Mouse (Mus musculus): ENCODE results near the gene Fam240a. TPM values are rescaled to one million over a fixed set of nuclear protein-coding genes. Genes with fewer than 3 reads are reported as not detected.

The Fam240a gene
- polyA plus RNA-seq, 1 experiment: not detected

DNA sequence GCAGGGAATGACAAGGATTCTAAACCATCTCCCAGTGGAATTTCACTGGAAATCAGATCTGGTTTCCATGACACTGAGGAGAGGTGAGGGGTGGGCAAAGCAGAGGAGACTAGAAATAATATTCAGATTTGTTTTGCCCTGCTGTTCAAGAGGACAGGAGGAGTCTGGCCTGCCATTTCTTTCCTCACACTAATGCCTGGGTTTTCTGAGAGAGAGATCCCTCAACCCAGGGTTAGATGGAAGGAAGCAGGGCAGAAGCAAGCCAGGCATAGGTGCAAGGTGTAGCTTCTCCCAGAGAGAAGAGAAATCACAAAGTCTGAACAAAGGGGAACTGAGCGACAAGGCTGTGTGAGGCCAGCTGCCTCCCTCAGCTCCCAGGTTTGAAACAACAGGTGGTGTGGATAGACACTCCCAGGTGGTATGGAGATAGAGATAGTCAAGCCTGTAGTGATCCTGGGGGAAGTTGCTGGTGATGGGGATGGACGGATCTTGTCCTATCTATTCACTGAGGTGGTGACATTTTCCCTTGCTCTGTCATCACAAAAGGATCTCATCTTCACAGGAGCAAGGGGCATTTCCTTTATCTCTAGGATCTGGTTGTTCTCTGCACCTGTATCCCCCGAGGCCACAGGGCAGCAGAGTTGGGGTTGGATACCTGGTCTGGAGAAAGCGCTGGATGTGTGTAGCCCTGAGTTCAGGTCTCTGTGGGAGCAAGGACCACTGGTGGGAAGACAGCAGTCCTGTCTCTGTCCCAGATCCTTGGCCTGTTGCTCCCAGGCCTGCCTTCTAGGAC lies 8.6 kb downstream of the Fam240a start:
- H3K4me1 ChIP-seq (ENCODE audit: control insufficient read depth, insufficient read depth, low read length): no peaks in the 10 kb centered on the region
- no peak overlapping the region for H3K9ac ChIP-seq (ENCODE audit: low read depth, poor library complexity, severe bottlenecking)
- H3K36me3 ChIP-seq (ENCODE audit: control insufficient read depth, insufficient read depth, low read length, poor library complexity, severe bottlenecking): no peaks in the 10 kb centered on the region
- H3K27ac ChIP-seq (ENCODE audit: insufficient read depth, low read length): no peak overlapping the region
- H3K27me3 ChIP-seq (ENCODE audit: control insufficient read depth, insufficient read depth, low read length, poor library complexity, severe bottlenecking): no peaks in the 10 kb centered on the region
- H3K4me3 ChIP-seq (ENCODE audit: low read depth, low read length): no peak overlapping the region
- TF ChIP-seq CTCF (IDR thresholded peaks at IDR 0.05; ENCODE audit: low read depth, low read length) (no peak), POLR2A (IDR thresholded peaks at IDR 0.05; ENCODE audit: insufficient read depth, low read length) (no peak)
- H3K9me3 ChIP-seq (replicated peaks; ENCODE audit: control insufficient read depth, insufficient read depth, low read length, poor library complexity, severe bottlenecking): peaks cover 2% of the 10 kb centered on the region; the same call in 1 of the 2 replicates

DNA sequence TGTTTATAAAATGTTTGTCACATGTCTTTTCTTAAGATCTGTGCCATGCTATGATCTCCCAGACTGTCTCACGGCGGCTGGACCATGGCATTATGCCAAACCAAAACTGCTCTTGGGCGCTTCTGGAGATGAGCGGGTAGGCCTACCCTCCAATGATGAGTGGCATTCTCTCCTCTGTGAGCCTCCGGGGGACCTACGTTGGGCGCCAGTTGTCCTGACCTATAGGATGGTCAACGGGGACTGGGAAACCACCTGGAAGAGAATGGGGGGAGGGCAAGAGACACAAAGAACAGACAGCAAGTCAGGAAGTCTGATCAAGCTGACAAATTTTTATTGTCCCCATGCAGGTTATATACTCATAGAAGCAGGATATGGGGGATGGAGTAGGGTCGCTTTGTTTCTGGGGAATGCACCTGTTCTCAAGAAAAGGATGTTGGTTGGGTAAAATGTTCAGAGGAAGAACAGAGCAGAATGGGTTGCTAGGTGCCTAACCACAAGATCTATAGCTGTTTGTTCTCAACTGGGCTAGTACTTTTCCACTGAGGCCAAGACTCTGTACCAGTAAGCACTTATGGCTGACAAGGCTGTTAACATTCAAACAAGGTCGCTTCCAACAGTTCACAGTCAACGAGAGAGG lies 9.3 kb downstream of the Fam240a start:
- H3K27ac ChIP-seq (ENCODE audit: insufficient read depth, low read length): no peak overlapping the region
- TF ChIP-seq EP300 (IDR thresholded peaks at IDR 0.05; ENCODE audit: insufficient read depth, low read depth, low read length) (no peak), POLR2A (IDR thresholded peaks at IDR 0.05; ENCODE audit: insufficient read depth, low read length) (no peak), CTCF (IDR thresholded peaks at IDR 0.05; ENCODE audit: low read depth, low read length) (no peak)
- H3K9ac ChIP-seq (ENCODE audit: low read depth, poor library complexity, severe bottlenecking): no peak overlapping the region
- H3K4me3 ChIP-seq (ENCODE audit: low read depth, low read length): no peak overlapping the region
- no peaks in the 10 kb centered on the region for H3K36me3 ChIP-seq (ENCODE audit: control insufficient read depth, insufficient read depth, low read length, poor library complexity, severe bottlenecking)
- H3K9me3 ChIP-seq (replicated peaks; ENCODE audit: control insufficient read depth, insufficient read depth, low read length, poor library complexity, severe bottlenecking): peaks cover 2% of the 10 kb centered on the region; the same call in 1 of the 2 replicates
- no peaks in the 10 kb centered on the region for H3K27me3 ChIP-seq (ENCODE audit: control insufficient read depth, insufficient read depth, low read length, poor library complexity, severe bottlenecking)
- H3K4me1 ChIP-seq (ENCODE audit: control insufficient read depth, insufficient read depth, low read length): no peaks in the 10 kb centered on the region

DNA sequence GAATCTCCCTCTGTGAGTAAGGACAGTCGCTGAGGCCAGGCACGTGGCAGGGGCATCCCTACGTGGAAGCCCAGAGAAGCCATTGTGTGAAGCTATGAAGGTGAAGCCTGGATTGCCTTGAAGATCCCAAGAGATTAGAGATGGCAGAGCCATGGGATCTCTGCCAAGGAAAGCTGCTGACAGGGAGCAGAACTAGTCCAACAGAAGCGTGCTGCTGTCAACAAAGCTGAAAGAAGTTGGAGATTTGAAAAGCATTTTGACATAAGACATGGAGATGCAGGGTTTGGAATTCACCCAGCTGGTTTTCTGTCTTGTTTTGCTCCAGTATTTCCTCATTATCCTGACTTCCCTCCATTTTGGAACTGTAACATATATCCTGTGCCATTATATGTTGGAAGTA lies 14.4 kb downstream of the Fam240a start:
- Histone ChIP-seq H3K4me3 (ENCODE audit: low read depth, low read length) (no peak overlapping the region), H3K27ac (ENCODE audit: insufficient read depth, low read length) (no peak overlapping the region), H3K9ac (ENCODE audit: low read depth, poor library complexity, severe bottlenecking) (no peak overlapping the region), H3K27me3 (ENCODE audit: control insufficient read depth, insufficient read depth, low read length, poor library complexity, severe bottlenecking) (no peaks in the 10 kb centered on the region), H3K4me1 (ENCODE audit: control insufficient read depth, insufficient read depth, low read length) (no peaks in the 10 kb centered on the region), H3K36me3 (ENCODE audit: control insufficient read depth, insufficient read depth, low read length, poor library complexity, severe bottlenecking) (no peaks in the 10 kb centered on the region), H3K9me3 (replicated peaks; ENCODE audit: control insufficient read depth, insufficient read depth, low read length, poor library complexity, severe bottlenecking) (peaks cover 2% of the 10 kb centered on the region; the same call in 1 of the 2 replicates)
- TF ChIP-seq CTCF (IDR thresholded peaks at IDR 0.05; ENCODE audit: low read depth, low read length) (no peak), EP300 (IDR thresholded peaks at IDR 0.05; ENCODE audit: insufficient read depth, low read depth, low read length) (no peak), POLR2A (IDR thresholded peaks at IDR 0.05; ENCODE audit: insufficient read depth, low read length) (no peak)

DNA sequence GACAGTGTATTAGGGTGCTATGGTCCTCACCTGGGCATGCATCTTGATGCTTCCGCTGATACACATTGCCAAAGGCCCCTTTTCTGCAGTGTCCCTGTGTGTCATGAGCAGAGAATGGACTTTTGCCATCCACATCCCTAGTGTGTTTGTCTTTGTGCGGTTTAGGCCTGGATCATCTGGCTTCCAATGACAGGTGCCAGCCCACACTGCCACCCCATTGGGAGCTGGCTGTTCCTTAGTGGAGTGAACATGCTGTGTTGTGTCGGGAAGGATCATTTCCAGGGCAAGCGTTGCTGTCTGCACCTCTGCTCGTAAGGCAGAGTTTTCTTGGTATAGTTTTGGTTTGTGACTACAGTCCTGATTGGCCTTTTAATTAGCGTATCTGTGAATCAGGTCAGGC lies 15.5 kb downstream of the Fam240a start:
- H3K4me3 ChIP-seq (ENCODE audit: low read depth, low read length): no peak overlapping the region
- H3K36me3 ChIP-seq (ENCODE audit: control insufficient read depth, insufficient read depth, low read length, poor library complexity, severe bottlenecking): no peaks in the 10 kb centered on the region
- H3K27me3 ChIP-seq (ENCODE audit: control insufficient read depth, insufficient read depth, low read length, poor library complexity, severe bottlenecking): no peaks in the 10 kb centered on the region
- H3K9me3 ChIP-seq (replicated peaks; ENCODE audit: control insufficient read depth, insufficient read depth, low read length, poor library complexity, severe bottlenecking): no peaks in the 10 kb centered on the region
- TF ChIP-seq POLR2A (IDR thresholded peaks at IDR 0.05; ENCODE audit: insufficient read depth, low read length) (no peak), EP300 (IDR thresholded peaks at IDR 0.05; ENCODE audit: insufficient read depth, low read depth, low read length) (no peak), CTCF (IDR thresholded peaks at IDR 0.05; ENCODE audit: low read depth, low read length) (no peak)
- no peaks in the 10 kb centered on the region for H3K4me1 ChIP-seq (ENCODE audit: control insufficient read depth, insufficient read depth, low read length)
- no peak overlapping the region for H3K9ac ChIP-seq (ENCODE audit: low read depth, poor library complexity, severe bottlenecking)
- no peak overlapping the region for H3K27ac ChIP-seq (ENCODE audit: insufficient read depth, low read length)

DNA sequence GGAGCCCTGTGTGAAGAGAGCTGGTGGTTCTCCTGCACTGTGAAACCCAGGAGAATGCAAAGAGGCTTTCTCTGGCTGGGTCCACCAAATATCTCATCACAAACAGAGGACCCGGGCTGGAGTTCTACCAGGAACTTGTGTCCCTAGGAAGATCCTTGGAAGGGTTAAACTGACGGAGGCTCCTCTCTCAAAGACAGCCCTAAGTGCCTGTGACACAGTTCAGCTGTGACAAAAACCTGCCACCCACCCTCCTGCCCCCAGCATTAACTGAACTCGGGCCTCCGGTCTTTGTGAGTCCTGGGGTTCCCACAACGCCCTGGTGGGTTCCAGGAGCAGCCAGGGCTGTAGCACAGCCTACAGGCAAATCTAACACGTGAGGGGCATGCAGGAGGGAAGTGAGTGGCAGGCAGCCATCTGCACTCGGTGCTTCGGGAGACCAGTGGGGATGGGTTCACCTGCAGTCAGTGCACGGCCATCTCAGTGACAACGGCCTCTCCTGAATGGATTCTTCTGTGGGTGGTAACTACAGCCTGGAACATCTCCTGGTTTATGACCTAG lies 17.1 kb downstream of the Fam240a start:
- Histone ChIP-seq H3K4me3 (ENCODE audit: low read depth, low read length) (no peak overlapping the region), H3K9me3 (replicated peaks; ENCODE audit: control insufficient read depth, insufficient read depth, low read length, poor library complexity, severe bottlenecking) (no peaks in the 10 kb centered on the region), H3K9ac (ENCODE audit: low read depth, poor library complexity, severe bottlenecking) (no peak overlapping the region), H3K27ac (ENCODE audit: insufficient read depth, low read length) (no peak overlapping the region), H3K27me3 (ENCODE audit: control insufficient read depth, insufficient read depth, low read length, poor library complexity, severe bottlenecking) (no peaks in the 10 kb centered on the region), H3K4me1 (ENCODE audit: control insufficient read depth, insufficient read depth, low read length) (no peaks in the 10 kb centered on the region), H3K36me3 (ENCODE audit: control insufficient read depth, insufficient read depth, low read length, poor library complexity, severe bottlenecking) (no peaks in the 10 kb centered on the region)
- TF ChIP-seq POLR2A (IDR thresholded peaks at IDR 0.05; ENCODE audit: insufficient read depth, low read length): no peak
- TF ChIP-seq CTCF (IDR thresholded peaks at IDR 0.05; ENCODE audit: low read depth, low read length): no peak
- no peak for TF ChIP-seq EP300 (IDR thresholded peaks at IDR 0.05; ENCODE audit: insufficient read depth, low read depth, low read length)

DNA sequence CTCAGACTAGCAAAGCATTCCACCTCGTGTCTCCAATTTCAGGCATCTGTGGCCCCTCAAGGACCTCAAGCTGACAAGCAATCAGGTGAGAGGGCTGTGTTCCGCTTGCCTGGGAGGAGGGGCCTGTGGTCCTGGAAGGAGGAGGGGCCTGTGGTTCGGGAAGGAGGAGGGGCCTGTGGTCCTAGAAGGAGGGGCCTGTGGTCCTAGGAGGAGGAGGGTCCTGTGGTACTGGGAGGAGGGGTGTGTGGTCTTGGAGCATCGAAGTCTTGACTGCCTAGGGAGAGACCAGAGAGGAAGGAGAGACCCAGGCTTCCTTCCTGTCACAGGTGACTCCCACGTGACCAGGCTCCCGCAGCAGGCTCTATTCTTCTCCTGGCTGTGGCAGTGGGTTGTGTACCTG lies 20.1 kb downstream of the Fam240a start:
- no peaks in the 10 kb centered on the region for H3K9me3 ChIP-seq (replicated peaks; ENCODE audit: control insufficient read depth, insufficient read depth, low read length, poor library complexity, severe bottlenecking)
- H3K4me3 ChIP-seq (ENCODE audit: low read depth, low read length): peak overlapping the region; percentile 47
- H3K27ac ChIP-seq (ENCODE audit: insufficient read depth, low read length): peak overlapping the region; percentile 38; the same call in 1 of the 2 replicates

More for the DNA sequence above, 20.1 kb downstream of the Fam240a start:
- Histone ChIP-seq H3K27me3 (ENCODE audit: control insufficient read depth, insufficient read depth, low read length, poor library complexity, severe bottlenecking) (no peaks in the 10 kb centered on the region), H3K36me3 (ENCODE audit: control insufficient read depth, insufficient read depth, low read length, poor library complexity, severe bottlenecking) (no peaks in the 10 kb centered on the region), H3K4me1 (ENCODE audit: control insufficient read depth, insufficient read depth, low read length) (no peaks in the 10 kb centered on the region), H3K9ac (ENCODE audit: low read depth, poor library complexity, severe bottlenecking) (no peak overlapping the region)
- TF ChIP-seq CTCF (IDR thresholded peaks at IDR 0.05; ENCODE audit: low read depth, low read length): no peak
- no peak for TF ChIP-seq EP300 (IDR thresholded peaks at IDR 0.05; ENCODE audit: insufficient read depth, low read depth, low read length)
- no peak for TF ChIP-seq POLR2A (IDR thresholded peaks at IDR 0.05; ENCODE audit: insufficient read depth, low read length)

Measured in ES-Bruce4 (cell line).